Mouse (Mus musculus): ENCODE results near the gene Lrch1. TPM values are rescaled to one million over a fixed set of nuclear protein-coding genes. Genes with fewer than 3 reads are reported as not detected.

Lrch1 gene
- polyA plus RNA-seq, 1 experiment from 2014 or later = 16.0 TPM

GRCm38 (mm10) chr14:74983079-74983478 lies 35.4 kb upstream of the Lrch1 start:
- 83% methylated on average over 5 of the region's 5 CpGs for WGBS
- H3K36me3 ChIP-seq (ENCODE audit: control insufficient read depth, insufficient read depth, low read length) = no peaks in the 10 kb centered on the region
- no peak overlapping the region for H3K4me3 ChIP-seq (ENCODE audit: low read depth, low read length)
- no peak overlapping the region for H3K9ac ChIP-seq (replicated peaks; ENCODE audit: low read depth, low read length)
- H3K27ac ChIP-seq (ENCODE audit: low read length) = no peak overlapping the region
- H3K9me3 ChIP-seq (ENCODE audit: control insufficient read depth, low read depth, low read length) = no peaks in the 10 kb centered on the region
- no peaks in the 10 kb centered on the region for H3K4me1 ChIP-seq (ENCODE audit: control insufficient read depth, insufficient read depth, low read length)
- ATAC-seq (ENCODE audit: insufficient number of reproducible peaks, insufficient read depth, low FRiP score, low read depth) = no peak
- H3K27me3 ChIP-seq (ENCODE audit: control insufficient read depth, insufficient read depth, low read length) = no peaks in the 10 kb centered on the region
- no peak overlapping the region for H3K4me2 ChIP-seq (replicated peaks; ENCODE audit: low read depth, low read length)

GRCm38 (mm10) chr14:74981016-74981415 lies 33.3 kb upstream of the Lrch1 start:
- Histone ChIP-seq H3K27ac (ENCODE audit: low read length) (no peak overlapping the region), H3K4me3 (ENCODE audit: low read depth, low read length) (no peak overlapping the region), H3K9ac (replicated peaks; ENCODE audit: low read depth, low read length) (no peak overlapping the region), H3K36me3 (ENCODE audit: control insufficient read depth, insufficient read depth, low read length) (no peaks in the 10 kb centered on the region), H3K4me1 (ENCODE audit: control insufficient read depth, insufficient read depth, low read length) (no peaks in the 10 kb centered on the region), H3K27me3 (ENCODE audit: control insufficient read depth, insufficient read depth, low read length) (no peaks in the 10 kb centered on the region), H3K9me3 (ENCODE audit: control insufficient read depth, low read depth, low read length) (no peaks in the 10 kb centered on the region), H3K4me2 (replicated peaks; ENCODE audit: low read depth, low read length) (no peak overlapping the region)
- ATAC-seq (ENCODE audit: insufficient number of reproducible peaks, insufficient read depth, low FRiP score, low read depth) = no peak
- WGBS = 28% methylated on average over 3 of the region's 3 CpGs

- Histone ChIP-seq H3K27me3 (ENCODE audit: control insufficient read depth, insufficient read depth, low read length) (no peaks in the 10 kb centered on the region), H3K9me3 (ENCODE audit: control insufficient read depth, low read depth, low read length) (no peaks in the 10 kb centered on the region), H3K4me2 (replicated peaks; ENCODE audit: low read depth, low read length) (no peak overlapping the region), H3K27ac (ENCODE audit: low read length) (no peak overlapping the region), H3K9ac (replicated peaks; ENCODE audit: low read depth, low read length) (no peak overlapping the region), H3K4me1 (ENCODE audit: control insufficient read depth, insufficient read depth, low read length) (no peaks in the 10 kb centered on the region), H3K4me3 (ENCODE audit: low read depth, low read length) (no peak overlapping the region), H3K36me3 (ENCODE audit: control insufficient read depth, insufficient read depth, low read length) (no peaks in the 10 kb centered on the region)
- ATAC-seq (ENCODE audit: insufficient number of reproducible peaks, insufficient read depth, low FRiP score, low read depth) = no peak
- WGBS = 79% methylated on average over 6 of the region's 6 CpGs
These were observed 29.3 kb upstream of the Lrch1 start for GRCm38 (mm10) chr14:74976972-74977371.

- Histone ChIP-seq H3K9me3 (ENCODE audit: control insufficient read depth, low read depth, low read length) (no peaks in the 10 kb centered on the region), H3K4me1 (ENCODE audit: control insufficient read depth, insufficient read depth, low read length) (no peaks in the 10 kb centered on the region), H3K4me2 (replicated peaks; ENCODE audit: low read depth, low read length) (no peak overlapping the region), H3K27ac (ENCODE audit: low read length) (no peak overlapping the region), H3K4me3 (ENCODE audit: low read depth, low read length) (no peak overlapping the region), H3K36me3 (ENCODE audit: control insufficient read depth, insufficient read depth, low read length) (no peaks in the 10 kb centered on the region), H3K27me3 (ENCODE audit: control insufficient read depth, insufficient read depth, low read length) (no peaks in the 10 kb centered on the region), H3K9ac (replicated peaks; ENCODE audit: low read depth, low read length) (no peak overlapping the region)
- no peak for ATAC-seq (ENCODE audit: insufficient number of reproducible peaks, insufficient read depth, low FRiP score, low read depth)
- WGBS = 72% methylated on average over 10 of the region's 10 CpGs
These were observed 26.5 kb upstream of the Lrch1 start for GRCm38 (mm10) chr14:74974136-74974651.

- no peaks in the 10 kb centered on the region for H3K36me3 ChIP-seq (ENCODE audit: control insufficient read depth, insufficient read depth, low read length)
- H3K4me2 ChIP-seq (replicated peaks; ENCODE audit: low read depth, low read length) = no peak overlapping the region
- no peak overlapping the region for H3K9ac ChIP-seq (replicated peaks; ENCODE audit: low read depth, low read length)
- no peaks in the 10 kb centered on the region for H3K27me3 ChIP-seq (ENCODE audit: control insufficient read depth, insufficient read depth, low read length)
- no peaks in the 10 kb centered on the region for H3K9me3 ChIP-seq (ENCODE audit: control insufficient read depth, low read depth, low read length)
- no peak for ATAC-seq (ENCODE audit: insufficient number of reproducible peaks, insufficient read depth, low FRiP score, low read depth)
- 83% methylated on average over 5 of the region's 5 CpGs for WGBS
- H3K4me1 ChIP-seq (ENCODE audit: control insufficient read depth, insufficient read depth, low read length) = no peaks in the 10 kb centered on the region
- H3K27ac ChIP-seq (ENCODE audit: low read length) = no peak overlapping the region
- H3K4me3 ChIP-seq (ENCODE audit: low read depth, low read length) = no peak overlapping the region
These were observed 25.0 kb upstream of the Lrch1 start for GRCm38 (mm10) chr14:74972687-74973086.

GRCm38 (mm10) chr14:74972216-74972615 lies 24.5 kb upstream of the Lrch1 start:
- Histone ChIP-seq H3K9ac (replicated peaks; ENCODE audit: low read depth, low read length) (no peak overlapping the region), H3K4me3 (ENCODE audit: low read depth, low read length) (no peak overlapping the region), H3K4me1 (ENCODE audit: control insufficient read depth, insufficient read depth, low read length) (no peaks in the 10 kb centered on the region), H3K27ac (ENCODE audit: low read length) (no peak overlapping the region), H3K36me3 (ENCODE audit: control insufficient read depth, insufficient read depth, low read length) (no peaks in the 10 kb centered on the region), H3K4me2 (replicated peaks; ENCODE audit: low read depth, low read length) (no peak overlapping the region), H3K27me3 (ENCODE audit: control insufficient read depth, insufficient read depth, low read length) (no peaks in the 10 kb centered on the region), H3K9me3 (ENCODE audit: control insufficient read depth, low read depth, low read length) (no peaks in the 10 kb centered on the region)
- no peak for ATAC-seq (ENCODE audit: insufficient number of reproducible peaks, insufficient read depth, low FRiP score, low read depth)
- WGBS = 40% methylated on average over 3 of the region's 3 CpGs

GRCm38 (mm10) chr14:74963402-74963764 lies 15.7 kb upstream of the Lrch1 start:
- ATAC-seq (ENCODE audit: insufficient number of reproducible peaks, insufficient read depth, low FRiP score, low read depth) = no peak
- Histone ChIP-seq H3K4me2 (replicated peaks; ENCODE audit: low read depth, low read length) (no peak overlapping the region), H3K9ac (replicated peaks; ENCODE audit: low read depth, low read length) (no peak overlapping the region), H3K9me3 (ENCODE audit: control insufficient read depth, low read depth, low read length) (no peaks in the 10 kb centered on the region), H3K27ac (ENCODE audit: low read length) (no peak overlapping the region), H3K36me3 (ENCODE audit: control insufficient read depth, insufficient read depth, low read length) (no peaks in the 10 kb centered on the region), H3K4me1 (ENCODE audit: control insufficient read depth, insufficient read depth, low read length) (no peaks in the 10 kb centered on the region), H3K4me3 (ENCODE audit: low read depth, low read length) (no peak overlapping the region), H3K27me3 (ENCODE audit: control insufficient read depth, insufficient read depth, low read length) (no peaks in the 10 kb centered on the region)
- 78% methylated on average over 3 of the region's 3 CpGs for WGBS

- Histone ChIP-seq H3K4me1 (ENCODE audit: control insufficient read depth, insufficient read depth, low read length) (no peaks in the 10 kb centered on the region), H3K9me3 (ENCODE audit: control insufficient read depth, low read depth, low read length) (no peaks in the 10 kb centered on the region), H3K27ac (ENCODE audit: low read length) (no peak overlapping the region), H3K4me3 (ENCODE audit: low read depth, low read length) (no peak overlapping the region), H3K9ac (replicated peaks; ENCODE audit: low read depth, low read length) (no peak overlapping the region), H3K4me2 (replicated peaks; ENCODE audit: low read depth, low read length) (no peak overlapping the region), H3K27me3 (ENCODE audit: control insufficient read depth, insufficient read depth, low read length) (no peaks in the 10 kb centered on the region), H3K36me3 (ENCODE audit: control insufficient read depth, insufficient read depth, low read length) (no peaks in the 10 kb centered on the region)
- ATAC-seq (ENCODE audit: insufficient number of reproducible peaks, insufficient read depth, low FRiP score, low read depth) = no peak
- 67% methylated on average over 8 of the region's 8 CpGs for WGBS
These were observed 15.2 kb upstream of the Lrch1 start for GRCm38 (mm10) chr14:74962713-74963401.

GRCm38 (mm10) chr14:74960568-74960967 lies 12.9 kb upstream of the Lrch1 start:
- no peaks in the 10 kb centered on the region for H3K36me3 ChIP-seq (ENCODE audit: control insufficient read depth, insufficient read depth, low read length)
- H3K9me3 ChIP-seq (ENCODE audit: control insufficient read depth, low read depth, low read length) = no peaks in the 10 kb centered on the region
- no peaks in the 10 kb centered on the region for H3K4me1 ChIP-seq (ENCODE audit: control insufficient read depth, insufficient read depth, low read length)
- WGBS = 83% methylated on average over 5 of the region's 5 CpGs
- no peak for ATAC-seq (ENCODE audit: insufficient number of reproducible peaks, insufficient read depth, low FRiP score, low read depth)
- H3K4me2 ChIP-seq (replicated peaks; ENCODE audit: low read depth, low read length) = no peak overlapping the region
- H3K27ac ChIP-seq (ENCODE audit: low read length) = no peak overlapping the region
- no peak overlapping the region for H3K9ac ChIP-seq (replicated peaks; ENCODE audit: low read depth, low read length)
- no peak overlapping the region for H3K4me3 ChIP-seq (ENCODE audit: low read depth, low read length)
- H3K27me3 ChIP-seq (ENCODE audit: control insufficient read depth, insufficient read depth, low read length) = no peaks in the 10 kb centered on the region
